ENCODE assay signal across 15 mouse cellular contexts in genomic region chr13:7721558-7721957, GRCm38 (mm10).
"Had no signal": no experiment of that assay in that cellular context is flagged by ENCODE, and none has a peak within 500 bp of the region (broad histone marks: within the 10 kb centered on the region; RNA-seq: fewer than 3 reads in every experiment).

No protein-coding gene starts in this region.

- H3K27me3 ChIP-seq: neural tube, embryonic 15.5 days; stomach, embryonic 15.5 days had no signal

- H3K4me1 ChIP-seq: neural tube, embryonic 15.5 days; stomach, embryonic 15.5 days had no signal

- H3K36me3 ChIP-seq: neural tube, embryonic 15.5 days; stomach, embryonic 15.5 days had no signal

- DNase-seq: retina, postnatal 1 day; right cerebral cortex, adult 18-20 months; right cerebral cortex, postnatal 14 days; right cerebral cortex, postnatal 25 days; right cerebral cortex, postnatal 4 days; spleen, adult 18-20 months; thymus, adult 18-20 months; thymus, adult 2 months; thymus, postnatal 14 days; thymus, postnatal 25 days; thymus, postnatal 36 days; thymus, postnatal 4 days had no signal

- H3K9me3 ChIP-seq: neural tube, embryonic 15.5 days; stomach, embryonic 15.5 days had no signal

- H3K4me3 ChIP-seq: neural tube, embryonic 15.5 days; stomach, embryonic 15.5 days had no signal

- H3K9ac ChIP-seq: neural tube, embryonic 15.5 days; stomach, embryonic 15.5 days had no signal

- H3K27ac ChIP-seq: neural tube, embryonic 15.5 days; stomach, embryonic 15.5 days; stomach, postnatal 0 days had no signal

- H3K4me2 ChIP-seq: neural tube, embryonic 15.5 days; stomach, embryonic 15.5 days had no signal
